Mouse (Mus musculus): ENCODE results near the gene Tbx18.

GRCm38 (mm10) chr9:87735046-87735445 lies 4.0 kb upstream of the Tbx18 start:
- TF ChIP-seq CTCF (IDR thresholded peaks at IDR 0.05; ENCODE audit: control insufficient read depth, insufficient read depth, low read length) (no peak), POLR2A (IDR thresholded peaks at IDR 0.05; ENCODE audit: borderline replicate concordance, control insufficient read depth, low read depth, low read length) (no peak)

Measured in bone marrow, adult 2 months (tissue).